Comparison of ENCODE assay signal across 8 mouse cellular contexts in genomic region chr10:14332688-14333117, GRCm38 (mm10).
DNase-seq lines count a peak whose midpoint lies in the region; ATAC-seq and TF ChIP-seq lines count a peak whose summit lies in the region.

No protein-coding gene starts in this region.

- H3K27ac ChIP-seq in gastrocnemius, adult 2 months = peak overlapping the region; percentile 24
- H3K27ac ChIP-seq in midbrain, embryonic 15.5 days = peak overlapping the region; percentile 55

- 54% methylated on average over 4 of the region's 4 CpGs for WGBS in midbrain, embryonic 15.5 days

- H3K4me3 ChIP-seq in gastrocnemius, adult 2 months = no peak overlapping the region
- no peak overlapping the region for H3K4me3 ChIP-seq in midbrain, embryonic 15.5 days

- no peaks in the 10 kb centered on the region for H3K27me3 ChIP-seq in midbrain, embryonic 15.5 days (replicated peaks)

- no peaks in the 10 kb centered on the region for H3K36me3 ChIP-seq in midbrain, embryonic 15.5 days (replicated peaks)

- no peak for TF ChIP-seq CTCF in gastrocnemius, adult 2 months (IDR thresholded peaks at IDR 0.05)

- peaks cover 16% of the 10 kb centered on the region for H3K4me1 ChIP-seq in midbrain, embryonic 15.5 days

- peak; percentile 38 for DNase-seq in gastrocnemius, adult 2 months
- no peak for DNase-seq in gastrocnemius, adult 8-10 months (ENCODE audit: low spot score in 2 of 2)
- peak; percentile 30 to 66 for DNase-seq in cerebellum, postnatal 4 days (ENCODE audit: low spot score in 2 of 2)
- peak; percentile 16 for DNase-seq in kidney, adult 18-20 months
- DNase-seq in thymus, postnatal 25 days = peak; percentile 50
- DNase-seq in urinary bladder, adult 2 months (ENCODE audit: low spot score) = no peak
- DNase-seq in adrenal gland, postnatal 4 days (ENCODE audit: low spot score in 2 of 2) = no peak

- intact Hi-C loops in gastrocnemius, adult 2 months (cut with DNase I) = no loop called here

- peak; percentile 88 for ATAC-seq in midbrain, embryonic 15.5 days (replicated peaks)

- H3K9ac ChIP-seq in midbrain, embryonic 15.5 days = no peak overlapping the region

- no peak overlapping the region for H3K4me2 ChIP-seq in midbrain, embryonic 15.5 days

- H3K9me3 ChIP-seq in midbrain, embryonic 15.5 days = no peaks in the 10 kb centered on the region

Comparison
In these comparisons a context has a peak if more than half of its experiments do, and no peak if none do; other contexts are left out.
1. DNase-seq: peak in gastrocnemius, adult 2 months (single experiment), cerebellum, postnatal 4 days (2 of 2), kidney, adult 18-20 months (single experiment) and thymus, postnatal 25 days (single experiment); none in gastrocnemius, adult 8-10 months (0 of 2), urinary bladder, adult 2 months (single experiment) and adrenal gland, postnatal 4 days (0 of 2).